Mouse (Mus musculus) urinary bladder, adult 2 months (tissue): ENCODE results near the gene Rbm42. TPM values are rescaled to one million over a fixed set of nuclear protein-coding genes. Genes with fewer than 3 reads are reported as not detected.
A peak's percentile ranks its signal among the peaks of the same experiment; 100 is the strongest.

ENCODE experiments used
- DNase-seq: peaks from one replicate; pipeline ENCODE4 v3.0.0; 2022; ENCODE audit warnings: low spot score
- polyA plus RNA-seq: library from polyadenylated mRNA; depleted of rRNA; stranded (reverse); fragments of >200 nt; gene quantifications from 2 replicates; pipeline ENCODE4 v1.2.3, GENCODE M21; 2012; rRNA removed

Gene Rbm42
- polyA plus RNA-seq: 58.5 and 64.1 TPM in 2 replicates

- DNase-seq: peak; percentile 92
Observed at GRCm38 (mm10) chr7:30649591-30650540, at the start of gene Rbm42. Gene Rbm42 (minus strand): TSS chr7:30650317.

GRCm38 (mm10) chr7:30698589-30698988 is 48.5 kb upstream of the Rbm42 start, which contains the start of gene 2200002J24Rik:
Gene 2200002J24Rik (plus strand): TSS chr7:30698926.
- DNase-seq: no peak

- DNase-seq: no peak
Observed at GRCm38 (mm10) chr7:30698101-30698500, 48.0 kb upstream of the Rbm42 start.

- no peak for DNase-seq
Observed at GRCm38 (mm10) chr7:30688325-30688724, 38.2 kb upstream of the Rbm42 start.

GRCm38 (mm10) chr7:30683425-30683824 is 33.3 kb upstream of the Rbm42 start:
- DNase-seq: no peak

- DNase-seq: no peak
Observed at GRCm38 (mm10) chr7:30681897-30682296, 31.8 kb upstream of the Rbm42 start.

GRCm38 (mm10) chr7:30678263-30678975 is 28.3 kb upstream of the Rbm42 start:
- no peak for DNase-seq

GRCm38 (mm10) chr7:30671480-30671879 is 21.4 kb upstream of the Rbm42 start, which contains the start of gene Pmis2:
Gene Pmis2 (minus strand): TSS chr7:30671605.
- no peak for DNase-seq

- DNase-seq: no peak
Observed at GRCm38 (mm10) chr7:30669229-30669628, 19.1 kb upstream of the Rbm42 start.

- no peak for DNase-seq
Observed at GRCm38 (mm10) chr7:30665321-30665720, 15.2 kb upstream of the Rbm42 start.

GRCm38 (mm10) chr7:30664529-30665200 is 14.5 kb upstream of the Rbm42 start, which contains the start of gene Haus5:
Gene Haus5 (minus strand): TSS chr7:30664994.
- DNase-seq: peak; percentile 71

- no peak for DNase-seq
Observed at GRCm38 (mm10) chr7:30639083-30639482, 11.0 kb downstream of the Rbm42 start.

- no peak for DNase-seq
Observed at GRCm38 (mm10) chr7:30636395-30636794, 13.7 kb downstream of the Rbm42 start.

GRCm38 (mm10) chr7:30635752-30636151 is 14.4 kb downstream of the Rbm42 start, which contains the start of gene Etv2:
Gene Etv2 (minus strand): TSS chr7:30635852.
- DNase-seq: no peak

GRCm38 (mm10) chr7:30634621-30635020 is 15.5 kb downstream of the Rbm42 start:
- DNase-seq: no peak

- no peak for DNase-seq
Observed at GRCm38 (mm10) chr7:30633762-30634412, 16.2 kb downstream of the Rbm42 start.

- no peak for DNase-seq
Observed at GRCm38 (mm10) chr7:30629013-30629412, 21.1 kb downstream of the Rbm42 start.

GRCm38 (mm10) chr7:30626647-30627046 is 23.5 kb downstream of the Rbm42 start:
- DNase-seq: no peak

GRCm38 (mm10) chr7:30625530-30626384 is 24.4 kb downstream of the Rbm42 start, which contains the start of gene Cox6b1:
Gene Cox6b1 (minus strand): TSS chr7:30626151.
- DNase-seq: peak; percentile 65

- DNase-seq: no peak
Observed at GRCm38 (mm10) chr7:30619202-30619601, 30.9 kb downstream of the Rbm42 start.
